Mouse (Mus musculus) stomach, postnatal 0 days (tissue): ENCODE data around the gene Gm6899.

Source experiments
- CTCF ChIP-seq: IDR thresholded peaks from 2 replicates; pipeline ENCODE4 v1.5.1; 2016; ENCODE audit warnings: antibody characterized with exemption, low read depth, mild to moderate bottlenecking, moderate library complexity
- EP300 ChIP-seq: optimal IDR thresholded peaks from 2 replicates; pipeline ENCODE3; 2016; ENCODE audit warnings: antibody characterized with exemption

DNA sequence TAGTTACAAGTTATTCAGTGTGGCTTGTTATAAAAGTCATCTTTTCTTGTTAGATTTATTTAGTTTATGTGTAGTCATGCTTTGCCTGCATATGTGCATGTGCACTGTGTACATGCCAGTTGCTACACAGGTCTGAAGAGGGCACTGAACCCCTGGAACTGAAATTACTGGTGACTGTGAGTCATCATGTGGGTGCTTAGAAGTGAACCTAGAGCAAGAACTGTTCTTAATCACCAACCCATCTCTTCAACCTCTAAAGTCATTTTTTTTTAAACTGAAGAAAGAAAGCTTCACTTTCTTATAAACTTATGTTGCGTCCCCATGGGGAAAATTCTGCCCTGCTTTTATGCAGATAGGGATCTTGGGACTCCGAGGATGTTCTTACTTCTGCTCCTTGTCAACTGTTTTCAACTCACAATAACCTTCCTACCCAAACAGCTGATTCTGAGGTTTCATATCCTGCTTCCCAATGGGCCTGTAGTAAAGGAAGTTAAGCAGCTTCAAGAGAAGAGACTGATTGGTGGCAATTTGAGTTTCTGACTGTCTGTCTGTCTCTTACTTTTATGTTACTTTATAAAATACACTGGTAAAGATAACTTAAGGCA lies 8.6 kb downstream of the Gm6899 start:
- TF ChIP-seq EP300 (no peak), CTCF (no peak)
